Mouse (Mus musculus) forebrain, embryonic 15.5 days (tissue): ENCODE results near the gene Mypop. TPM values are rescaled to one million over a fixed set of nuclear protein-coding genes. Genes with fewer than 3 reads are reported as not detected.

Source experiments
- ATAC-seq: fragments of 200-750 bp; cut with Nextera tagmentation; replicated peaks from 2 replicates; pipeline ENCODE4 v1.8.0; 2017; ENCODE audit warnings: mild to moderate bottlenecking, moderate TSS enrichment, moderate library complexity
- H3K27ac ChIP-seq: fragments of 300-500 bp; sonication (generic); replicated peaks from 2 replicates; pipeline ENCODE4 v1.5.1; 2015; ENCODE audit warnings: mild to moderate bottlenecking, inconsistent platforms
- H3K27me3 ChIP-seq: fragments of 300-500 bp; sonication (generic); 2 replicates; pipeline ENCODE4 v1.6.1; 2015; ENCODE audit warnings: inconsistent platforms
- H3K36me3 ChIP-seq: fragments of 300-500 bp; sonication (generic); 2 replicates; pipeline ENCODE4 v1.6.1; 2015; ENCODE audit warnings: mild to moderate bottlenecking, inconsistent platforms
- H3K4me1 ChIP-seq: fragments of 300-500 bp; sonication (generic); 2 replicates; pipeline ENCODE4 v1.6.1; 2015; ENCODE audit warnings: inconsistent platforms
- H3K4me2 ChIP-seq: fragments of 300-500 bp; sonication (generic); replicated peaks from 2 replicates; pipeline ENCODE4 v1.6.1; 2015; ENCODE audit warnings: mild to moderate bottlenecking, inconsistent platforms
- H3K4me3 ChIP-seq: fragments of 300-500 bp; sonication (generic); 2 replicates; pipeline ENCODE4 v1.5.1; 2015; ENCODE audit warnings: mild to moderate bottlenecking, inconsistent platforms
- H3K9ac ChIP-seq: fragments of 300-500 bp; sonication (generic); replicated peaks from 2 replicates; pipeline ENCODE4 v1.6.1; 2015; ENCODE audit warnings: mild to moderate bottlenecking, inconsistent platforms
- H3K9me3 ChIP-seq: fragments of 300-500 bp; sonication (generic); 2 replicates; pipeline ENCODE4 v1.6.1; 2016; ENCODE audit warnings: inconsistent platforms
- WGBS: fragments of 180-500 bp; shearing (Covaris S2); methylation state at CpG from one replicate; pipeline ENCODE4 v1.1.7; 2015; ENCODE audit warnings: mixed read lengths; 5-methylcytosine and 5-hydroxymethylcytosine counted together
- polyA plus RNA-seq: library from polyadenylated mRNA; unstranded; fragments of >200 nt; fragmentation: Nextera tagmentation; extraction: Ambion mirVana; gene quantifications from 2 replicates; pipeline ENCODE4 v1.2.1, GENCODE M21; 2015

Mypop gene
- polyA plus RNA-seq, 1 experiment from 2014 or later, result 4.4 TPM

- H3K9ac ChIP-seq, result peak overlapping the region; percentile 29; the same call in 1 of the 2 replicates
- peak overlapping the region; percentile 22 for H3K4me3 ChIP-seq
- no peak overlapping the region for H3K27ac ChIP-seq
- no peaks in the 10 kb centered on the region for H3K9me3 ChIP-seq
- peak overlapping the region; percentile 44 for H3K4me2 ChIP-seq
- H3K4me1 ChIP-seq, result peaks cover 40% of the 10 kb centered on the region
- no peak for ATAC-seq
- H3K27me3 ChIP-seq, result no peaks in the 10 kb centered on the region
- WGBS, result 3% methylated on average over 17 of the region's 17 CpGs
- no peaks in the 10 kb centered on the region for H3K36me3 ChIP-seq
Observed at GRCm38 (mm10) chr7:18962171-18962792, 28.8 kb upstream of the Mypop start.

GRCm38 (mm10) chr7:18962795-18963194 lies 28.2 kb upstream of the Mypop start:
- no peak for ATAC-seq
- Histone ChIP-seq H3K9me3 (no peaks in the 10 kb centered on the region), H3K4me1 (peaks cover 35% of the 10 kb centered on the region), H3K27me3 (no peaks in the 10 kb centered on the region), H3K27ac (no peak overlapping the region), H3K4me3 (peak overlapping the region; percentile 22), H3K36me3 (no peaks in the 10 kb centered on the region), H3K4me2 (peak overlapping the region; percentile 44), H3K9ac (peak overlapping the region; percentile 29)
- 2% methylated on average over 20 of the region's 20 CpGs for WGBS

- H3K36me3 ChIP-seq, result no peaks in the 10 kb centered on the region
- H3K4me1 ChIP-seq, result peaks cover 29% of the 10 kb centered on the region
- no peak overlapping the region for H3K9ac ChIP-seq
- no peak overlapping the region for H3K27ac ChIP-seq
- 3% methylated on average over 19 of the region's 19 CpGs for WGBS
- H3K9me3 ChIP-seq, result no peaks in the 10 kb centered on the region
- no peaks in the 10 kb centered on the region for H3K27me3 ChIP-seq
- no peak overlapping the region for H3K4me2 ChIP-seq
- ATAC-seq, result no peak
- H3K4me3 ChIP-seq, result no peak overlapping the region
Observed at GRCm38 (mm10) chr7:18963294-18963843, 27.7 kb upstream of the Mypop start.

GRCm38 (mm10) chr7:18965312-18965711 lies 25.7 kb upstream of the Mypop start:
- ATAC-seq, result no peak
- peaks cover 26% of the 10 kb centered on the region for H3K4me1 ChIP-seq
- no peaks in the 10 kb centered on the region for H3K27me3 ChIP-seq
- H3K36me3 ChIP-seq, result no peaks in the 10 kb centered on the region
- no peak overlapping the region for H3K4me3 ChIP-seq
- no peak overlapping the region for H3K9ac ChIP-seq
- 88% methylated on average over 5 of the region's 5 CpGs for WGBS
- H3K27ac ChIP-seq, result no peak overlapping the region
- H3K4me2 ChIP-seq, result no peak overlapping the region
- no peaks in the 10 kb centered on the region for H3K9me3 ChIP-seq

GRCm38 (mm10) chr7:18967603-18968002 lies 23.4 kb upstream of the Mypop start:
- no peak overlapping the region for H3K4me2 ChIP-seq
- 12% methylated on average over 8 of the region's 8 CpGs for WGBS
- no peak overlapping the region for H3K9ac ChIP-seq
- no peaks in the 10 kb centered on the region for H3K36me3 ChIP-seq
- H3K4me3 ChIP-seq, result no peak overlapping the region
- no peak overlapping the region for H3K27ac ChIP-seq
- no peaks in the 10 kb centered on the region for H3K27me3 ChIP-seq
- peaks cover 13% of the 10 kb centered on the region for H3K4me1 ChIP-seq
- H3K9me3 ChIP-seq, result no peaks in the 10 kb centered on the region
- ATAC-seq, result peak; percentile 27

- no peak overlapping the region for H3K4me3 ChIP-seq
- 84% methylated on average over 3 of the region's 3 CpGs for WGBS
- no peaks in the 10 kb centered on the region for H3K27me3 ChIP-seq
- no peak for ATAC-seq
- no peaks in the 10 kb centered on the region for H3K36me3 ChIP-seq
- no peaks in the 10 kb centered on the region for H3K9me3 ChIP-seq
- H3K27ac ChIP-seq, result no peak overlapping the region
- no peak overlapping the region for H3K9ac ChIP-seq
- H3K4me2 ChIP-seq, result no peak overlapping the region
- no peaks in the 10 kb centered on the region for H3K4me1 ChIP-seq
Observed at GRCm38 (mm10) chr7:18970956-18971355, 20.1 kb upstream of the Mypop start.

- no peak overlapping the region for H3K4me2 ChIP-seq
- H3K36me3 ChIP-seq, result no peaks in the 10 kb centered on the region
- H3K9ac ChIP-seq, result no peak overlapping the region
- H3K4me1 ChIP-seq, result no peaks in the 10 kb centered on the region
- peak; percentile 68 for ATAC-seq
- H3K27ac ChIP-seq, result 0 out of 2 replicates have a peak overlapping the region, but pooled peaks have one; percentile 52
- no peaks in the 10 kb centered on the region for H3K9me3 ChIP-seq
- no peaks in the 10 kb centered on the region for H3K27me3 ChIP-seq
- H3K4me3 ChIP-seq, result no peak overlapping the region
- 71% methylated on average over 9 of the region's 9 CpGs for WGBS
Observed at GRCm38 (mm10) chr7:18978381-18978780, 12.7 kb upstream of the Mypop start.

- no peak overlapping the region for H3K4me3 ChIP-seq
- H3K4me2 ChIP-seq, result no peak overlapping the region
- no peak for ATAC-seq
- H3K36me3 ChIP-seq, result no peaks in the 10 kb centered on the region
- H3K27me3 ChIP-seq, result no peaks in the 10 kb centered on the region
- peaks cover 5% of the 10 kb centered on the region for H3K4me1 ChIP-seq
- 85% methylated on average over 2 of the region's 2 CpGs for WGBS
- H3K9ac ChIP-seq, result no peak overlapping the region
- no peak overlapping the region for H3K27ac ChIP-seq
- H3K9me3 ChIP-seq, result no peaks in the 10 kb centered on the region
Observed at GRCm38 (mm10) chr7:18986503-18986902, 4.5 kb upstream of the Mypop start.

- 0 out of 2 replicates have a peak, but pooled peaks cover under 1% of the 10 kb centered on the region for H3K27me3 ChIP-seq
- H3K9me3 ChIP-seq, result no peaks in the 10 kb centered on the region
- H3K36me3 ChIP-seq, result no peaks in the 10 kb centered on the region
- WGBS, result 72% methylated on average over 2 of the region's 2 CpGs
- no peak within 1 kb of the TSS for H3K9ac ChIP-seq
- no peak within 1 kb of the TSS for H3K4me2 ChIP-seq
- peaks cover 11% of the 10 kb centered on the region for H3K4me1 ChIP-seq
- no peak within 1 kb of the TSS for H3K4me3 ChIP-seq
- H3K27ac ChIP-seq, result no peak within 1 kb of the TSS
- no peak for ATAC-seq
Observed at GRCm38 (mm10) chr7:18987100-18987499, 3.9 kb upstream of the Mypop start, which contains the start of gene Nanos2. Gene Nanos2 (plus strand): TSS chr7:18987400.

GRCm38 (mm10) chr7:18987747-18988146 lies 3.3 kb upstream of the Mypop start:
- Histone ChIP-seq H3K4me1 (peaks cover 18% of the 10 kb centered on the region), H3K4me3 (no peak overlapping the region), H3K4me2 (no peak overlapping the region), H3K27me3 (peaks cover 7% of the 10 kb centered on the region; the same call in 1 of the 2 replicates), H3K36me3 (no peaks in the 10 kb centered on the region), H3K9me3 (no peaks in the 10 kb centered on the region), H3K27ac (no peak overlapping the region), H3K9ac (no peak overlapping the region)
- WGBS, result 75% methylated on average over 13 of the region's 13 CpGs
- ATAC-seq, result no peak

GRCm38 (mm10) chr7:18988780-18989179 lies 2.3 kb upstream of the Mypop start:
- Histone ChIP-seq H3K9me3 (no peaks in the 10 kb centered on the region), H3K4me2 (no peak overlapping the region), H3K4me3 (no peak overlapping the region), H3K27me3 (peaks cover 11% of the 10 kb centered on the region; the same call in 1 of the 2 replicates), H3K36me3 (no peaks in the 10 kb centered on the region), H3K4me1 (peaks cover 27% of the 10 kb centered on the region), H3K9ac (no peak overlapping the region), H3K27ac (no peak overlapping the region)
- WGBS, result 67% methylated on average over 6 of the region's 6 CpGs
- ATAC-seq, result no peak

- no peaks in the 10 kb centered on the region for H3K9me3 ChIP-seq
- peaks cover 11% of the 10 kb centered on the region; the same call in 1 of the 2 replicates for H3K27me3 ChIP-seq
- H3K4me1 ChIP-seq, result peaks cover 28% of the 10 kb centered on the region
- H3K4me2 ChIP-seq, result peak overlapping the region; percentile 67
- WGBS, result 5% methylated on average over 5 of the region's 5 CpGs
- peak overlapping the region; percentile 50 for H3K9ac ChIP-seq
- no peak for ATAC-seq
- peak overlapping the region; percentile 95 for H3K27ac ChIP-seq
- H3K4me3 ChIP-seq, result peak overlapping the region; percentile 54
- no peaks in the 10 kb centered on the region for H3K36me3 ChIP-seq
Observed at GRCm38 (mm10) chr7:18989995-18990394, 1.1 kb upstream of the Mypop start.
